Mouse (Mus musculus): ENCODE measurements at regions not wholly inside any gene's neighbourhood (a gene's known extent, or its start where the extent isn't known, plus 50 kb on each side); places are given as distances from the start of the nearest gene placed in this dataset.

GRCm38 (mm10) chr15:61541643-61542042, 618.8 kb upstream of the A1bg start:
- TF ChIP-seq POLR2A (IDR thresholded peaks at IDR 0.05; ENCODE audit: extremely low read depth, insufficient read depth, low read length) (no peak), CTCF (IDR thresholded peaks at IDR 0.05; ENCODE audit: low read depth, low read length) (no peak)

Data from liver, adult 2 months (tissue).